Mouse (Mus musculus) MEL (cell line): ENCODE measurements around the gene Fdxacb1.

ENCODE experiments used
- CTCF ChIP-seq, 3 experiments: IDR thresholded peaks in 2 of 3; conservative IDR thresholded peaks in 1 of 3; 2 replicates each; pipeline ENCODE4 v1.5.1; 2011 to 2012; ENCODE audit warnings: low read length in 3 of 3, low read depth in 2 of 3, mild to moderate bottlenecking in 2 of 3, improper control_type of control experiment in 1 of 3, inconsistent platforms in 1 of 3, mixed read lengths in 1 of 3, moderate library complexity in 1 of 3; ENCODE audit not compliant: control insufficient read depth in 1 of 3, insufficient read depth in 1 of 3, poor library complexity in 1 of 3, severe bottlenecking in 1 of 3
- MAX ChIP-seq: IDR thresholded peaks from 2 replicates; pipeline ENCODE4 v1.6.1; 2011; ENCODE audit warnings: low read length, improper control_type of control experiment
- POLR2A ChIP-seq, 2 experiments: IDR thresholded peaks; 2 replicates each; pipeline ENCODE4 v1.6.1; 2011 to 2012; ENCODE audit warnings: low read length in 2 of 2, mild to moderate bottlenecking in 2 of 2, control low read depth in 1 of 2, improper control_type of control experiment in 1 of 2, low read depth in 1 of 2, moderate library complexity in 1 of 2; ENCODE audit not compliant: control insufficient read depth in 1 of 2, insufficient read depth in 1 of 2, poor library complexity in 1 of 2
- UBTF ChIP-seq: IDR thresholded peaks from 2 replicates; pipeline ENCODE4 v1.6.1; 2012; ENCODE audit warnings: low read depth, mild to moderate bottlenecking, inconsistent platforms, low read length, improper control_type of control experiment, moderate library complexity, borderline replicate concordance; ENCODE audit not compliant: insufficient read depth
- USF1 ChIP-seq: IDR thresholded peaks from 2 replicates; pipeline ENCODE4 v1.6.1; 2014; ENCODE audit warnings: low read depth, mild to moderate bottlenecking, inconsistent platforms, low read length, improper control_type of control experiment, moderate library complexity
- USF2 ChIP-seq, 2 experiments: IDR thresholded peaks; 2 replicates each; pipeline ENCODE4 v1.6.1; 2011 to 2012; ENCODE audit warnings: improper control_type of control experiment in 2 of 2, low read length in 2 of 2, borderline replicate concordance in 1 of 2, inconsistent platforms in 1 of 2, low read depth in 1 of 2, mild to moderate bottlenecking in 1 of 2; ENCODE audit not compliant: insufficient read depth in 1 of 2
- ZKSCAN1 ChIP-seq: IDR thresholded peaks from 2 replicates; pipeline ENCODE4 v1.6.1; 2012; ENCODE audit warnings: low read depth, mild to moderate bottlenecking, inconsistent platforms, low read length, improper control_type of control experiment, moderate library complexity

- TF ChIP-seq UBTF (no peak), POLR2A (IDR thresholded peaks at IDR 0.05; ENCODE audit: control insufficient read depth in 1 of 2, insufficient read depth in 1 of 2, low read depth in 1 of 2, low read length in 2 of 2, poor library complexity in 1 of 2) (no peak), USF2 (IDR thresholded peaks at IDR 0.05; ENCODE audit: borderline replicate concordance in 1 of 2, insufficient read depth in 1 of 2, low read depth in 1 of 2, low read length in 2 of 2) (no peak), ZKSCAN1 (no peak), CTCF (IDR thresholded peaks at IDR 0.05 in 2 of 3, conservative IDR thresholded peaks at IDR 0.05 in 1 of 3; ENCODE audit: control insufficient read depth in 1 of 3, insufficient read depth in 1 of 3, low read depth in 2 of 3, low read length in 3 of 3, poor library complexity in 1 of 3, severe bottlenecking in 1 of 3) (no peak), USF1 (no peak), MAX (no peak)
These were observed 40.7 kb upstream of the Fdxacb1 start for GRCm38 (mm10) chr9:50727171-50727924.
